Mouse (Mus musculus) ES-Bruce4 (cell line): ENCODE data around the gene Nrbp1.

Experiments used
- EP300 ChIP-seq: IDR thresholded peaks from 2 replicates; pipeline ENCODE4 v1.6.1; 2011; ENCODE audit warnings: low read depth, low read length; ENCODE audit not compliant: insufficient read depth
- POLR2A ChIP-seq: IDR thresholded peaks from one replicate; pipeline ENCODE4 v1.8.1; 2011; ENCODE audit warnings: low read length; ENCODE audit not compliant: insufficient read depth

- no peak for TF ChIP-seq EP300
- TF ChIP-seq POLR2A, result peak; percentile 13
Measured at GRCm38 (mm10) chr5:31291361-31291688, 50.7 kb downstream of the Nrbp1 start.
